Mouse (Mus musculus) G1E (cell line): ENCODE results near the gene Dpp9.
"Not testable (repeated sequence)": the region's sequence is repeated elsewhere in the genome, so short reads cannot be mapped to it uniquely, and the experiment has no call there.

ENCODE experiments used
- CTCF ChIP-seq: IDR thresholded peaks from 2 replicates; pipeline ENCODE4 v1.5.1; 2012; ENCODE audit warnings: low read depth, low read length, inconsistent platforms, mixed read lengths
- GATA1 ChIP-seq: IDR thresholded peaks from 2 replicates; pipeline ENCODE4 v1.6.1; 2012; ENCODE audit warnings: borderline replicate concordance, low read length, inconsistent platforms, mixed read lengths

DNA sequence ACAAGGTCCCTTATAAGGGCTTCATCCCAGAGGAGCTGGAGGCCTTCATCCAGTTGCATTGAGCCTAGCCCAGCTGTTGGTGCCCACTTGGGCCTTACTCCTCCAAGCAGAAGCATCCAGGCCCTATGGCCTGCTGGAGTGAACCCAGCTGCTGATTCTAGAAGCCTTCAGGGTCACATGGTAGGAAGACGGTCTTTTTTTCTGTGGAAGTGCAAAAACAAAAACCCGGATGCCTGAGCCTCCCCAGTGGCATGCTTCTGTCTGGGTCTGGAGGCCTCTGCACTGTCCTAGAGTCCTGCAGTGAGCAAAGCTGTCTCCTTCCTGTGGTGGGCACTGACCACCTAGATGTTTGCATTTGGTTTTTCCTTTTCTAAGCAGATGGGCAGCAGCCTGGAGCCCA, 40.1 kb upstream of the Dpp9 start:
- TF ChIP-seq GATA1, CTCF: not testable (repeated sequence)
